Mouse (Mus musculus): ENCODE measurements around the gene Insrr.
"Not testable (repeated sequence)": the region's sequence is repeated elsewhere in the genome, so short reads cannot be mapped to it uniquely, and the experiment has no call there.

The Insrr gene

GRCm38 (mm10) chr3:87838622-87839021 is 41.9 kb downstream of the Insrr start:
- peak; percentile 83 for DNase-seq

GRCm38 (mm10) chr3:87840858-87841257 is 44.1 kb downstream of the Insrr start:
- no peak for DNase-seq

- DNase-seq: no peak
These were observed 48.2 kb downstream of the Insrr start for GRCm38 (mm10) chr3:87844981-87845380.

- peak; percentile 54 for DNase-seq
These were observed 49.4 kb downstream of the Insrr start for GRCm38 (mm10) chr3:87846186-87846585.

- peak; percentile 85 for DNase-seq
These were observed 49.9 kb downstream of the Insrr start, which contains the start of gene Sh2d2a for GRCm38 (mm10) chr3:87846650-87847110. TSS of gene Sh2d2a (plus strand) at chr3:87846755.

GRCm38 (mm10) chr3:87847680-87848079 is 50.9 kb downstream of the Insrr start:
- peak; percentile 79 for DNase-seq

GRCm38 (mm10) chr3:87849117-87849516 is 52.4 kb downstream of the Insrr start:
- no peak for DNase-seq

- DNase-seq: no peak
These were observed 58.2 kb downstream of the Insrr start for GRCm38 (mm10) chr3:87854795-87855568.

- DNase-seq: no peak
These were observed 59.2 kb downstream of the Insrr start for GRCm38 (mm10) chr3:87855936-87856335.

GRCm38 (mm10) chr3:87857666-87858065 is 60.9 kb downstream of the Insrr start:
- DNase-seq: no peak

- DNase-seq: peak; percentile 72
These were observed 63.1 kb downstream of the Insrr start for GRCm38 (mm10) chr3:87859813-87860212.

GRCm38 (mm10) chr3:87864111-87864510 is 67.4 kb downstream of the Insrr start:
- DNase-seq: not testable (repeated sequence)

Data from thymus, postnatal 25 days (tissue).